Mouse (Mus musculus): Measurements from ENCODE around the gene Oxa1l.
"Not testable (repeated sequence)": the region's sequence is repeated elsewhere in the genome, so short reads cannot be mapped to it uniquely, and the experiment has no call there.

Gene Oxa1l

DNA sequence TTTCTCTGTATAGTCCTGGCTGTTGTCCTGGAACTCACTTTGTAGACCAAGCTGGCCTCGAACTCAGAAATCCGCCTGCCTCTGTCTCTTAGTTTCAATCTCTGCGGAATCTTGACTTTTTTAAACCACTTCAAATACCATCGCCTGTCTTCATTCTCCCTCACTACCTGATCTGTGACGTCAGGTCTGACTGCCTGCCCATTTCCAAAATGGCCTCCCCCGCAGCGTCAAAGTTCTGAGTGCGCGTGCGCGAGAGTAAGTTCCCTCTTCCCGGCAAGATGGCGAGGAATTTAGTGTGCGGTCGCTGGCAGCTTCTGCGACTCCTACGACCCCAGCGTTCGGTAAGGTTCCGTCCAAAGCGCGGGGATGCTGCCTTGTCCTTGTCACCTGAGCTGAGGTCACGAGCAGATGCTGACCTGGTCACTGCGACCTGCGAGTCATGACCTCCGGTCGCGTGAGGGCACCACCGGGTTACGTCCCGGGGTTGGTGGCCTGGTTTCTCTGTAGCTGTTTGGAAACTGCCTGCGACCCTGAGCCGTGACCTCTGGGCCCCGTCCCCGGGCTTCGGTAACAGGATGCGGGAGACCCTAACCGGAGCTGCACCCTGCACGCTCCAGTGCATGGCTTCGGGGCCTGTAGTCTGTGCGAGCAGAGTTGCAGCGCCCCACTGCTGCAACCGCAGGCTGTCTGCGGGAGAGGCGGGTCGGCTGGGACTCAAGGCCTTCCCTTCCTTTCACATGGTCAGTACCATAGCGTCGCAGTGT is at the start of gene Oxa1l:
Gene Oxa1l (plus strand): TSS at position 258 of the 764 bp plus-strand sequence.
- in situ Hi-C loops (cut with MboI; ENCODE audit: low sequenced_read_pairs) = no loop called here

DNA sequence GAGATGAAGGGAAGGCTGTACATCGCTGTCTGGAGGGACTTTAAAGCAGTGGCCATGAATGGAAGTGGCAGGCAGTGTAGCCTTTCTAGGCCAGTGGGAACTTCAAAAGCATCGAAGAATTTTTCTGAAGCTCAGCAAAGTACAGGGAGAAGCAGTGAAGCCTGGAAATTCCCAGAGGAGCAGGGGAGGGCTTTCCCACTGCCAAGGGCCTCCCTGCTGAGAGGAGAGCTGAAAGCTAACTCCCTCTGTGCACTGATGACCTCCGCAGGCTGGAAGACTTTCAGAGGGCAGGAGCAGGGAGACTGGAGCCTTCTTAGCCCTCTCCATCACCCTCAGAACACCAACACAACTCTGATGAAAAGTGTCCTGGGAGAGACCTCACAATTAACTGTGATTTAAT is 48.9 kb upstream of the Oxa1l start:
- in situ Hi-C loops (cut with MboI; ENCODE audit: low sequenced_read_pairs) = no loop called here

DNA sequence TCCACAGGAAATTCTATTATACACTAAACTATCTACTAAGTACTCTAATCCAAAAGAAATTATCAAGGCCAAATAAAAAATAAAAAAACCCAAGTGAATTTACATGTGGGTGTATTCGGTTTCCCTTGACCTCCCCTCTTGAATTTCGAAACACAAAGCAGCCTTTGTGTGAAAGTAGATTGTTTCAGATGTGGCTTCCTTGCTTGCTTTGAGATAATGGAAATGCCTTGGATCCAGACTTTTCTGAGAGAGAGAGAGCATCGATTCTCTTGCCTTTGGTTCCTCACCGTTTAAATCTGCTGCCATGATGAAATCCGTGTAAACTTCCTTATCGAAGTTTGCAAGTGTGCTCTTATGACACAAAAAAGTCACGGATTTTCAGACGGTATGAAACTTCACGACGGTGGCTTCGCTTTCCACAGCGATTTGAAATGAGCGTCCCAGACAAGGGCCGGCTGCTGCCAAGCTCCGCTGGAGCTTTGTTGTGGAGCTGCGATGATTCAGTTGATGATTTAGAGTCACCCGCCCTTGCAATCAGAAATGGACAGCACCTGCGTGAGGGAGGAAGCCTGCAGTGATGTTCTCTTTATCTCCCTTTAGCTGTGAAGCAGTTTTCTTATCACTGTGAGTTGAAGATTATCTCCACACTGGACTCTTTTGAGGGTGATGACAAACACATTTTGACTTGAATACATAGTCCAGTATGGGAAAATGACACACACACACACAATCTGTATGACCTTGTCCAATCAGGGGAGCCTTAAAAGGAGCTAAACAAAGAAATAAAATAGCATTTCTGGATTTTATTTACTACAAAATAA is 38.9 kb upstream of the Oxa1l start:
- in situ Hi-C loops (cut with MboI; ENCODE audit: low sequenced_read_pairs) = loop anchor here (10.0 kb wide), 1 partner anchor 57 kb away; no protein-coding TSS in a partner anchor

DNA sequence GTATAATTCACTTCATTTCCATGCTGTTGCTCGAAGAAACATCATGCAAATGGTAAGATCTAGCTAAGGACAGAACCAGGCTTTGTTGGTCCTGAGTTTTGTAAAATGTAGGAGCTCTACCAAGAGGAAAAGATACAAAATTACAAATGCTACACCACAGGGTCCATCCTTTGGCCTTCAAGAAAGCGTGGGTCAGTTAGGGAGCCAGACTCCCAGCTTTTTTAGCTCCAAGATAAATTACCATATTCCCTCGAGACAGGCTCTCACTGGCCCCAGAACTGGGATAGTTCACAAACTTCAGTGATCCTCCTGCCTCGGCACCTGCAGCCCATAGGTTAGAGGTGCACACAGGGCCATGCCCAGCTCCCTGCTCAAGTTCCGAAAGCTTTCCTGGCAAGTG is 36.1 kb upstream of the Oxa1l start:
- in situ Hi-C loops (cut with MboI; ENCODE audit: low sequenced_read_pairs) = loop anchor here (10.0 kb wide), 1 partner anchor 60 kb away; no protein-coding TSS in a partner anchor

DNA sequence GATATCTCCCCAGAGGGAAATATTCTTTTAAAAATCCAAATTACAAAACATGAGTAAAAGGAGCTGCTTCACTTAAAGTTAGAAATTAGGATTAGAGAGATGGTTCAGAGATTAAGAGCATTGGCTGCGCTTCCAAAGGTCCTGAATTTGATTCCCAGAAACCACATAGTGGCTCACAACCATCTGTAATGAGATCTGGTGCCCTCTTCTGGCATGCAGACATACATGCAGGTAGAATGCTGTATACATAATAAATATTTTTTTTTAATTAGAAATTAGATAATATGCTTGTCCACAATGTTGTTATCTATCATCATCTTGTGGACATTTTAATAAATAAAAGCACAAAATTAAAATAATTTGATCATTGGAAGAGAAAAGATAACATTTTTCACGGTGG is 32.1 kb upstream of the Oxa1l start:
- in situ Hi-C loops (cut with MboI; ENCODE audit: low sequenced_read_pairs) = loop anchor here (10.0 kb wide), 1 partner anchor 64 kb away; no protein-coding TSS in a partner anchor

DNA sequence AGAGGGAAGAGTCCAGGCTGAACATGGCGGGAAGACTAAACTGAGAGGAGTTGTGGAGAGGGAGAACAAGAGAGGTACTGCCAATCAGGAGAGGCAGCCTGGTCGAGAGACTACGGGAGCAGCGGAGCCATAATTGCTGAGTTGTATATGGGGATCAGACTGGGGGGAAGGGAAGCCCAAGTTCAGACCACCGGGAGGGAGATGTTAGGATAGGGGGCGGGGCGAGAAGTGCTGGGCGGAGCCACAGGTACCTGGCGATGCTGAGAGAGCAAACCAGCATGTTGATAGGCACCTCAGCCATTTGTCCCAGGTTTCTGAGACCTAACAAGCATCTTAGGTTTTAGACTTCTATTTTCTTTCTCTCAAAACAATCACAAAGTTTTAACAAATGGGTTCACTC is 31.4 kb upstream of the Oxa1l start:
- in situ Hi-C loops (cut with MboI; ENCODE audit: low sequenced_read_pairs) = loop anchor here (10.0 kb wide), 1 partner anchor 64 kb away; no protein-coding TSS in a partner anchor

DNA sequence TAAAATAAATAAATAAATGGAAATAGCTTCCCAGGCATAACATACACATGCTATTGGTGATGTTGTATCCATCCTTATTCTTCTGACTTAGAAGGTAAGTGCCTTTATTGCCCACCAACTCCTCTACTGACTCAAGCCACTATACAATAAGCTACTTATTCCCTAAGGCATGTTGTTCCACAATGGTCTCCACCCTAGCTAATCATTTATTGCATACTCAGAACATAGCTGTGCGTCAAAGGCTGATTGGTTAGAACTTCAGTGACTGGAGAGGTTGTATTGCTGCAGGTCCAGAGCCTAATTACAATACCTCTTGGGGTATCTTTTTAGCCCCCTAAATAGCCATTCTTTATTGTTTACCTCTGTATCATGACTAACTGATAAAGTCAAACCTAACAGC is 29.5 kb upstream of the Oxa1l start:
- in situ Hi-C loops (cut with MboI; ENCODE audit: low sequenced_read_pairs) = no loop called here

DNA sequence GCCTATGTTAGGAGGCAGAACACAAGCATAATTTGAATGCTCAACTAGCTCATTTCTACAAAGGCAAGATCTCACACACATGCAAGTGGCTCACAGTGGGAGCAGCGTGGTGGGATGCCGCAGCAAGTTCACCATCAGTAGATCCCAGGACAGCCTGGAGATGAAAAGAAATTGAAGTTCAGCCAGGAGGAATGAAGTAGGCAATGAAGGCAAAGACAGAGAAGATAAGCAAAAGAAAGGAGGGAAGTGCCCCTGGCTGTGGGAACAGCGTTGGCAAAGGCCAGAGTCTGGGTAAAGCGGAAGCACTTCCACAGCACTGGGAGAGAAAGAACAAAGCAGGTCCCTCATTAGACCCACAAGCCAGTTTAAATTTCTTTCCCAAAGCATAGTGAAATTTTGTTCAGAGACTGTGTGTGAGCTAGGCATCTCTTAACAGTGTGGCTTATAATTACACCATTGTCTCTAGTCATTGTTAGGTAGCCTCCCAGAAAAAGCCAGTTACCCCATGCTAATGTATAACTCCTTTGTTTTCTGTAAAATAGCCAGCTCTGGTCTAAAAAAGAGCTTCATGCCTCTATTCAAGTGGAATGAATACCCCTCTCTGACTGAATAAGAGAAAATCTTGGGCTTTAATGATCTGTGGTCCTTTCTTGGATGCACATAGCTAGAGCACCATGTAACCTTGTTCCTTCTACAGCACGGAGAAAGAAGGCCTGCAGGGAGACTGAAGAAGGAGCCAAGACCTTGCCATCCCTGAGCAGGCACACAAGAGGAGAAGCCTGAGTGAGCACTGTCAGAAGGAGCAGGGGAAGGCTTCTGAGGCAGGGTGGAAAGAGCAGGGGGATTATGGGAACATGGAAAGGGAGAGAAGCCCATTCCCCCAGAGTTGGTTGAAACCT is 28.2 kb upstream of the Oxa1l start:
- in situ Hi-C loops (cut with MboI; ENCODE audit: low sequenced_read_pairs) = no loop called here

DNA sequence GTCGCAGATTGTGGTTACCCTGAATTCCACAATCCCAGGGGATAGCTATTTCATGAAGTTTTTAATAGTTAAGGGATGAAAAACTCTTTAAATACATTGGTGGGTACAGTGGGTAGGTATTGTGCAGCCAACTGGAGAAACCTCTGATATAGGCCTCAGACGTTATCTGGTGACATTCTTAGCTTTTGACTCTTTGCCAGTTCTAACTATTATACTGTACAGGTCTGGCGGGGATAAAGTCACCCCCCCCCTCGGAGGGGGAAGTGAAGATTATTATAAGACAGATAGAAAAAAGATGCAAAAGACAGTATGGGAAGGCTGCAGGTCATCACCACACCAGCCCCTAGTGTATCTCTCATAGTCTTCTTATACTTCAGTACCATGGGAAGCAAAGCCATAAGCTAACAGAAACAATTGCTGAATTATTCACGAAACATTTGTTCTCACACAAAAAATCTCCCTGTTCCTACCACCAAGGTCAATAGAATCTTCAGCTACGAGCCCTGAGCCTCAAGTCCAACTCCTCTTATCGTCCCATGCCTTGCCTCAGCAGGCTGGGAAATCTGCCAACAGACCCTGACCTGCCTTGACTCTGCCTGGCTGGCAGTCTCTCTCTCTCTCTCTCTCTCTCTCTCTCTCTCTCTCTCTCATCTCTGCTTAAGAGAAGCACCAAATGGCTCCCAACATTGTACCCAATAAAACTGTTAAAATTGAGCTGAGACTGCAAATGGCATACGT is 27.0 kb upstream of the Oxa1l start:
- in situ Hi-C loops (cut with MboI; ENCODE audit: low sequenced_read_pairs) = no loop called here

DNA sequence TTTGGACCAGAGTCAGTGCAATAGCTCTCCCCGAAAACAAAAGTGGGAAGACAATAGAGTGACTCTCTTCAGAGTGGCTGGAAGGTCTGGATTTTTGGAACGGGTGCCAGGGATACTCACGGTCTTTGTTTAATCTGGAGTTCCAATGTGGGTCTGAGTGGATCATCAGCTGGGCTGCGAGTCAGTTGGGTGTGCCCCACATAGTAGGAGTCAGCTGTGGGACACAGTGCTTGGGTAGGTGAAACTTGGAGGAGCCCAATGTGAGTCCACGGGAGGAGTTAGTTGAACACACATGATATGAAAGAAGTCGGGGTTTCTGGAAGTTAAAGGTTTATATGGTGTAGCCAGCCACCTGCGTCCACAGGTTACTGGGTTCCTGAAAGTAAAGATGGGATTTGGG is 19.8 kb upstream of the Oxa1l start:
- in situ Hi-C loops (cut with MboI; ENCODE audit: low sequenced_read_pairs) = no loop called here

DNA sequence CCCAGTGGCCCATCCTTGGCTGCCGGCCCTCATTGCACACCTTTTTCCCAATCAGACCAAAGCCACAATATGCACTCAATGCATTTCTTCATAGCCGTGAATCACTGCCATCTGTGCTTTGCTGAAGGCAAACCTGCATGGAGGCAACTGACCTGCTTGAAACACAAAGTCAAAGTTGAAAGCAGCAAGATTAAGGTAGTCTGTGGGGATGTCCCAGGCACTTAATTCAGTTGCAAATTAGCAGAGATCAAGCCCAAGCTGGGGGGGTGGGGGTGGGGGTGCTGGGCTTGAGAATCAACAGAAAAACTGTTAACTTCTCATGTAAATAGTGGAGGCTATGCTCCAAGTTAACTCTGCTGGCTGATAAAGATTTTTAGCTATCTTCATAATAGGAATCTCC is 18.8 kb upstream of the Oxa1l start:
- in situ Hi-C loops (cut with MboI; ENCODE audit: low sequenced_read_pairs) = not testable (repeated sequence)

DNA sequence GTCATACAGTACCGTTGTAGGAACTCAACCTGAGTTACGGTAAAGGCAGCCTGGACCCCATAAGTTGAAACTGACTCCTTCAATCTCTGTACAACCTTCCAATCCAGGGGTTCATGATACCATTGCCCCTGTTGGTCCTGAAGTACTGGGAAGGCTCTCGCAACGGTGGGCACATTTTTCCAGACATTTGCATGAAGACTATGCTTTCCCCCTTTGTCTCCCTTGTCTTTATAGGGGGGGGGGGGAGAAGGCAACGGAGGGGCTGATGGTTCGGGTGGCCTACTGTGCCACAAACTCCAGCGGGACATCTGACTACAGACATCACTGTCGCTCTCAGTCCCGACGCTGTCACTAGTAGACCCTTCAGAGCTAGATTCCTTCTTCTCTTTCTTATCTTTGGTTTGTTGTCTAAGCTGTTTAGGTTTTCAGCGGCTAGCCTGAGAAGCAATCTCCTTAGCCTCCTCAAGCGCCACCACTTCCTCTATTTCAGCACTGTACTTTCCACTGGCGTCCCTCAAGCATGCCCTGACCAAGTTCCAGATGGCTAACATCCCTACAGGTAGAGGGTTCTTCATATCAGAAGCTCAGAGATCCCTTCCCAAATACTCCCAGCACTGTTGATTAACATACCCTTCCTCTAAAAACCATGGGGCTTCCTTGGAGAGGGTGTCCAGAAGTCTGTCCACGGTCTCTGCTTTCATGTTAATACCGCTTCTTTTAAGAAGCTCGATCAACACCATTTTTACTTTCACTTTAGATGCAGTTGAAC is 9.7 kb upstream of the Oxa1l start:
- in situ Hi-C loops (cut with MboI; ENCODE audit: low sequenced_read_pairs) = not testable (repeated sequence)

DNA sequence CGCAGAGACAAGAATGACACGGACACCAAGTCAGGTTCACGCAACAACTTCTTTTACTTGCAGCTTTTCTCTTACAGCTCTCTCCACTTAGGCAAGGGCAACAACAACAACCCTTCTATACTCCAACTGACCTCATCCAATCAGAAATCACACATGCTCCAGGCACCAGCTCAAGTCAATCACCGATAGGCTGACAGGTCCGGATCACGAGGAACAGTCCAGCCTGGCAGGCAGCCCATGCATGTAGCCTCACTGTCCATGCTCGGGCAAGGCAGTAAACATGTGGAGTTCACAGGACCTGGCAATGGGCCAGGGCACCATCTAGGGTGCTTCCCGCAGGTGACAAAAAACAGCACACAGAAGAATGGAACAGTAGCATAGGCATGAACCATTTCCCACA is 8.3 kb upstream of the Oxa1l start:
- in situ Hi-C loops (cut with MboI; ENCODE audit: low sequenced_read_pairs) = no loop called here

DNA sequence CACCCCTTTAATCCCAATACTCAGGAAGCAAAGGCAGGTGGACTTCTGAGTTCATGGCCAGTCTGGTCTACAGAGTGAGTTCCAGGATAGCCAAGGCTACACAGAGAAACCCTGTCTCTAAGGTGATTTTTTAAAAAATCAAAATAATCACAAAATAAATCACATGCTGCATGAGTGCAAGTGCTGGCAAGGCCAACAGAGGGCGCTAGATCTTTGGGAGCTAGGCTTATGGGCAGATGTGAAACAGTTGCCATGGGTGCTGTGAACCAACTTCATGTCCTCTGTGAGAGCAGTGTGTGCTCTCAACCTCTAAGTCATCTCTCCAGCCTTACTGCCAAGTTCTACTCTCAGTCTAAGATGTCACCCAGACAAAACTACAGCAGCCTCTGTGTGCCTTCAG is 6.2 kb upstream of the Oxa1l start:
- in situ Hi-C loops (cut with MboI; ENCODE audit: low sequenced_read_pairs) = no loop called here

DNA sequence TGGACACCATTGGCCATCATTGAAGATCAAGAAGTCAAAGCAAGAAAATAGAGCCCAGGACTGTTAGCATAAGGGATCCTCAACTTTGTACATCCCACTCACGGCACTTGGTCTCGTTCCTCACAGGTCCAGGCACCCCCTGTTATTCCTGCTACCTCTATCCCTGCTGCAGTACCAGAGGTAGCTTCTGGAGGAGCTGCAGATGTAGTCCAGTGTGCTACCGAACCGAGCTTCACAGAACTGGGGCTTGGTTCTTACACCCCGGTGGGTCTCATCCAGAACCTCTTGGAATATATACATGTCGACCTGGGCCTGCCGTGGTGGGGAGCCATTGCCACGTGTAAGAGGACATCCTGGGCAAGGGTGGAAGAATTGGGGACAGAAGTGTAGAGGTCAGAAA is 2.5 kb downstream of the Oxa1l start:
- in situ Hi-C loops (cut with MboI; ENCODE audit: low sequenced_read_pairs) = no loop called here

DNA sequence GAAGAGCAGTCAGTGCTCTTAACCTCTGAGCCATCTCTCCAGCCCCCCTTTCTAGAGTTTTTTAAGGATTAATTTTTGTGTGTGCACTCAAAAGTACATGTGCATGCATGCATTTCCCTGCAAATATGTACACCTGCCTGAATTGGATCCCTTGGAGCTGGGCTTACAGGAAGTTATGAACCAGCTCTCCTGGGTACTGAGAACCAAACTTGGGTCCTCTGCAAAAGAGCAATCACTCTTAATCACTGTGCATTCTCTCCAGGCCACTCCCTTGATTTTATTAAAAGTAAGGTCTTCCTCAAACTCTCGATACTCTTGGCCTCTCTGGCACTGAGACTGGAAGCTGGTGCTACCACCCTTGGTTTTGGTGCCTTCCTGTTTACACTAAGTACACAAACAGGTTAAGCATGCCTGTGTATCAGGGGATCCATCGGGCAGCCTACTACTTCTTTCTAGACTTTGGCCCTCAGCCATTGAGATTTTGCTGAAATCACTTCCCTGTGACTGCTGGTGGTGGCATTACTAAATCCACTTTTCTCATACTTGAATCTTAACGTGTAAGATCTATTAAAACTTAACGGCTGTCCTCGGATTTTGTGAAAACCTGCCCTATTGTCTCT is 4.5 kb downstream of the Oxa1l start:
- in situ Hi-C loops (cut with MboI; ENCODE audit: low sequenced_read_pairs) = no loop called here

DNA sequence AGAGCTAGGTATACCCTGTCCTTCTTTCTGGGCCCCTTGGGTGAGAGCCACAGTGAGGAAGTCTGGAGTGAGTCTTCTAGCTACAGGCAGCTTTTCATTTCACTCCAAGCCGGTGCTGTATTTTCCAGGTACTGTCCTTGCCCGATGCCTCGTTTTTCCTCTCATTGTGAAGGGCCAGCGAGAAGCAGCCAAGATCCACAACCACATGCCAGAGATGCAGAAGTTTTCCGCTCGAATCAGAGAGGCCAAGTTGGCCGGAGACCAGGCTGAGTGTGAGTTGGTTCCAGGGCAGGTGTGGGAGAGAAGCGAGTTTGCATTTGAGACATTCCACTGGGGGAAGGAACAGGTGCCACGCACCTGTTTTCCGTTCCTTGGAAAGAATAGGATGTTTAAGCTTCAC is 5.9 kb downstream of the Oxa1l start:
- in situ Hi-C loops (cut with MboI; ENCODE audit: low sequenced_read_pairs) = no loop called here

DNA sequence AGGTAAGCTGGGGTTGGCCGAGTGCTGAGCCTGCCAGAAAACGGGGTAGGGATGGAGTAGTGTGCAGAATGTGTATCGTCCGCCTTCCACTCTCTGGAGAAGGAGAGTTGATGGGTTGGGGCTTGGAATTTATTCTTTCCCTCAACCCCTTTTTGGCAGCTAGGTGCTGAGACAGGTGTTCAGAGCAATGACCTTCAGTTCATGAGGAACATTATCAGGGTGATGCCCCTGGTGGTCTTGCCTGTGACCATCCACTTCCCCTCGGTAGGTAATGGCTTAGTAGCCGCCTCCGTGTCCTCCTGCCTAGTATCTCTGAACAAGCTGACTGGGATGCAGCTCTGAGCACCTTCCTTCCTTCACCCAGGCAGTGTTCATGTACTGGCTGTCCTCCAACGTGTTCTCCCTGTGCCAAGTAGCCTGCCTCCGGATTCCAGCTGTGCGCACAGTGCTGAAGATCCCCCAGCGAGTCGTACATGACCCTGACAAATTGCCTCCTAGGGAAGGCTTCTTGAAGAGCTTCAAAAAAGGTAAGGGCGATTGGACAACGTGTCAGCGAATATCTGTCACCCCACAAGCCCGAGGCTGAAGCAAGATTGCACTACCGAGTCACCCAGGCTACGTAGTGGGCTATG is 6.9 kb downstream of the Oxa1l start:
- in situ Hi-C loops (cut with MboI; ENCODE audit: low sequenced_read_pairs) = no loop called here

DNA sequence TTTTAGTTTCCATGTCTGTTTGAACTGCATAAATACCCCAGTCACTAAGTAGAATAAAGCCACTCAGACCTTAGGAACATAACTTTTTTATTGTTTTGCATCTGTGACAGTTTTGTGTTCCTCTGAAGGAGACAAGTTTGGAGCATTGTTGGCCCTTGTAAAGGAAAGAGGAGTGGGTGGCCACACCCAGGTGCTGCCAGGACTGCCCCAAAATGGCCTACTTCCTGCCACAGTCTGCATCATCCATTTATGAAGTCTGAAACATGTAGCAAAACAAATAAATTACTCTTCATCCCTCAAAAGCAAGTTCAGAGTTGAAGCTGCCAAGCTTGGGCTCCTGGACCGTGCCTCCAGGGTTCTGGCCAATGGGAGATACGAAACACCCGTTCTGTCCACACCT is 8.7 kb downstream of the Oxa1l start:
- in situ Hi-C loops (cut with MboI; ENCODE audit: low sequenced_read_pairs) = no loop called here
